Mouse (Mus musculus) liver, postnatal 0 days (tissue): Measurements from ENCODE around the gene Il12rb1.

Experiments
- CTCF ChIP-seq: sonication (generic); IDR thresholded peaks from 2 replicates; pipeline ENCODE4 v1.5.1; 2016; ENCODE audit warnings: antibody characterized with exemption, low read depth
- EP300 ChIP-seq: IDR thresholded peaks from 2 replicates; pipeline ENCODE4 v1.6.1; 2016; ENCODE audit warnings: antibody characterized with exemption, low read depth, mild to moderate bottlenecking

DNA sequence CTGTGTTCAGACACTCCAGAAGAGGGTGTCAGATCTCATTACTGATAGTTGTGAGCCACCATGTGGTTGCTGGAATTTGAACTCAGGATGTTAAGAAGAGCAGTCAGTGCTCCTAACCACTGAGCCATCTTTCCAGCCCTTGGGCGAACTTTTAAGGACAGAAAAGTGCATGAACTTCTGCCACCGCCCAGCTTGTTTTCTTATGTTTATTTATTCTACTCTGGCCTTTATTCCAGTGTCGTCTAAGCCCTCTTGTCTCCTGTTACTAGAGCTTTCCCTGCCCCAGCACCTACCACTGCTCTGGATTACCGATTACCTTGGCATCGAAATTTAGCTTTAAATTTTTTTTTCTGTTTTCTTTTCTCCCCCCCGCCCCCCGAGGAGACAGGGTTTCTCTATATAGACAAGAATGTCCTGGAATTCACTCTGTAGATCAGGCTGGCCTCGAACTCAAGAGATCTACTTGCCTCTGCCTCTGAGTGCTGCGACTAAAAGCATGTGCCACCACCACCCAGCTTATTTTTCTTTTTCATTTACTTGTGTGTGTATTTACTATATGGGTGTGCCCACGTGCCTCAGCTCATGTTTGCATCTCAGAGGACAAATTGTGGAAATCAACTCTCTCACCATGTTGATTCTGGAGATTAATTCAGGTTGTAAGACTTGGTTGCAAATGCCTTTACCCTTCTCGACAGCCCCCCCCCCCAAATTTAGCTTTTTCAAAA lies 5.3 kb upstream of the Il12rb1 start:
- no peak for TF ChIP-seq CTCF
- no peak for TF ChIP-seq EP300
